Mouse (Mus musculus) E14TG2a.4 (cell line): ENCODE data around the gene Tmprss11e.
A peak's percentile ranks its signal among the peaks of the same experiment; 100 is the strongest.

Experiments used
- H3K27me3 ChIP-seq: 2 replicates; pipeline ENCODE4 v1.6.1; 2014; ENCODE audit warnings: low read length, control low read depth; ENCODE audit not compliant: insufficient read depth
- H3K36me3 ChIP-seq: 2 replicates; pipeline ENCODE4 v1.6.1; 2014; ENCODE audit warnings: low read length, control low read depth; ENCODE audit not compliant: insufficient read depth
- H3K4me1 ChIP-seq: replicated peaks from 2 replicates; pipeline ENCODE4 v1.6.1; 2014; ENCODE audit warnings: low read depth, low read length, control low read depth
- H3K4me3 ChIP-seq: replicated peaks from 2 replicates; pipeline ENCODE4 v1.5.1; 2014; ENCODE audit warnings: mild to moderate bottlenecking, low read length
- H3K9me3 ChIP-seq: 2 replicates; pipeline ENCODE4 v1.6.1; 2014; ENCODE audit warnings: low read length, control low read depth
- CTCF ChIP-seq: conservative IDR thresholded peaks from 2 replicates; pipeline ENCODE4 v1.5.1; 2014; ENCODE audit warnings: low read length
- NANOG ChIP-seq: IDR thresholded peaks from 2 replicates; pipeline ENCODE4 v1.6.1; 2014; ENCODE audit warnings: borderline replicate concordance, low read length, mixed read lengths
- POU5F1 ChIP-seq: IDR thresholded peaks from 2 replicates; pipeline ENCODE4 v1.6.1; 2014; ENCODE audit warnings: low read length, borderline replicate concordance

Gene Tmprss11e

DNA sequence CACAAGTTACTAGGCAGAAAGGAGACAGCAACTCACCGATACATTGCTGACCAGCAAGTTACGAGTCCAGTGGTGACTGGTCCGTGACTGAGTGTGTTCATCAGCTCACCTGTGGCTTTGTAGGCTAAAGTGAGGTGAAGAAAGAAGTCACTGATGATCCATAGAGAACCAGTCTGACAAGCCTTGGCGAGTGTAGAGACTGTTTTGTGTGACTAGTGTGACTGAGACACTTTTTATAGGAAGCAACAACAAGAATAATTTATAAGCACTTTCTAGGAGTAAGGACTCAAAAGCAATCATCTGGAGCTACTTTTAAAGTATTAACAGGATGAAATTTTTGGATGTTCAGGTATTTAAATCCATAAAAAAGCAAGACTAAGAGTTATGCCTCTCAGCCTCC, at the start of gene Tmprss11e:
Gene Tmprss11e (minus strand): TSS at position 101 of the 400 bp plus-strand sequence.
- no peaks in the 10 kb centered on the region for H3K9me3 ChIP-seq

GRCm38 (mm10) chr5:86792807-86793206, 47.2 kb upstream of the Tmprss11e start:
- H3K9me3 ChIP-seq: no peaks in the 10 kb centered on the region
- peaks cover under 1% of the 10 kb centered on the region; the same call in 1 of the 2 replicates for H3K4me1 ChIP-seq
- TF ChIP-seq NANOG (no peak), CTCF (no peak), POU5F1 (no peak)
- no peaks in the 10 kb centered on the region for H3K36me3 ChIP-seq
- 0 out of 2 replicates have a peak, but pooled peaks cover 3% of the 10 kb centered on the region for H3K27me3 ChIP-seq
- no peak overlapping the region for H3K4me3 ChIP-seq

More for the DNA sequence above, at the start of gene Tmprss11e:
- H3K27me3 ChIP-seq: no peaks in the 10 kb centered on the region
- TF ChIP-seq CTCF (no peak), POU5F1 (no peak), NANOG (no peak)
- H3K4me1 ChIP-seq: no peaks in the 10 kb centered on the region
- H3K4me3 ChIP-seq: no peak within 1 kb of the TSS
- H3K36me3 ChIP-seq: no peaks in the 10 kb centered on the region

- H3K27me3 ChIP-seq: 0 out of 2 replicates have a peak, but pooled peaks cover 3% of the 10 kb centered on the region
- H3K36me3 ChIP-seq: no peaks in the 10 kb centered on the region
- H3K4me3 ChIP-seq: no peak overlapping the region
- no peak for TF ChIP-seq CTCF
- TF ChIP-seq POU5F1: no peak
- TF ChIP-seq NANOG: no peak
- H3K4me1 ChIP-seq: peaks cover 6% of the 10 kb centered on the region
- H3K9me3 ChIP-seq: no peaks in the 10 kb centered on the region
These were observed 46.6 kb upstream of the Tmprss11e start for GRCm38 (mm10) chr5:86792249-86792648.

- no peaks in the 10 kb centered on the region for H3K9me3 ChIP-seq
- H3K36me3 ChIP-seq: no peaks in the 10 kb centered on the region
- no peak overlapping the region for H3K4me3 ChIP-seq
- H3K27me3 ChIP-seq: 0 out of 2 replicates have a peak, but pooled peaks cover 3% of the 10 kb centered on the region
- TF ChIP-seq NANOG (no peak), POU5F1 (no peak), CTCF (no peak)
- H3K4me1 ChIP-seq: peaks cover 17% of the 10 kb centered on the region
These were observed 44.3 kb upstream of the Tmprss11e start for GRCm38 (mm10) chr5:86789954-86790353.

- H3K27me3 ChIP-seq: no peaks in the 10 kb centered on the region
- H3K9me3 ChIP-seq: no peaks in the 10 kb centered on the region
- peaks cover 27% of the 10 kb centered on the region for H3K4me1 ChIP-seq
- peak; percentile 53; the same call in 1 of the 2 replicates for TF ChIP-seq NANOG
- no peak for TF ChIP-seq CTCF
- TF ChIP-seq POU5F1: peak; percentile 63; the same call in 1 of the 2 replicates
- H3K36me3 ChIP-seq: no peaks in the 10 kb centered on the region
- H3K4me3 ChIP-seq: no peak overlapping the region
These were observed 41.2 kb upstream of the Tmprss11e start for GRCm38 (mm10) chr5:86786798-86787197.

DNA sequence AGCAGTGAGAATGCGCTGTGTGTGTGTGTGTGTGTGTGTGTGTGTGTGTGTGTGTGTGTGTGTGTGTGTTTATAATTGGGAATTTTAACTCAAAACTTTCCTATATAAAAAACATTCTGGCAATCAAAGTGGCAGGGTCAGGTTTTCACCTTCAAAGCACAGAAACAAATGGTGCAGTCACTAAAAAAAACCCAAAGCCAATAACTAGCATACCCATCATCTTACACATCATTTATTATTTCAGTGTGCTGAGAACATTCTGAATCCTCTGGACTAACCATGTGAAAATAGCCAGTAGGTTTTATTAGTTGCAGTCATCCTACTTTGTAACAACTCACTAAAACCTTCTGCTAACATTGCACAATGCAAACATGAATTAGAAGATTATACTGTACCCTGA, 38.6 kb upstream of the Tmprss11e start:
- Histone ChIP-seq H3K27me3 (no peaks in the 10 kb centered on the region), H3K4me1 (peaks cover 27% of the 10 kb centered on the region), H3K36me3 (no peaks in the 10 kb centered on the region), H3K4me3 (no peak overlapping the region), H3K9me3 (no peaks in the 10 kb centered on the region)
- TF ChIP-seq POU5F1 (no peak), NANOG (no peak), CTCF (no peak)

GRCm38 (mm10) chr5:86783059-86783458, 37.4 kb upstream of the Tmprss11e start:
- H3K9me3 ChIP-seq: no peaks in the 10 kb centered on the region
- TF ChIP-seq CTCF (no peak), POU5F1 (no peak), NANOG (no peak)
- H3K27me3 ChIP-seq: no peaks in the 10 kb centered on the region
- no peaks in the 10 kb centered on the region for H3K36me3 ChIP-seq
- no peak overlapping the region for H3K4me3 ChIP-seq
- peaks cover 31% of the 10 kb centered on the region for H3K4me1 ChIP-seq

DNA sequence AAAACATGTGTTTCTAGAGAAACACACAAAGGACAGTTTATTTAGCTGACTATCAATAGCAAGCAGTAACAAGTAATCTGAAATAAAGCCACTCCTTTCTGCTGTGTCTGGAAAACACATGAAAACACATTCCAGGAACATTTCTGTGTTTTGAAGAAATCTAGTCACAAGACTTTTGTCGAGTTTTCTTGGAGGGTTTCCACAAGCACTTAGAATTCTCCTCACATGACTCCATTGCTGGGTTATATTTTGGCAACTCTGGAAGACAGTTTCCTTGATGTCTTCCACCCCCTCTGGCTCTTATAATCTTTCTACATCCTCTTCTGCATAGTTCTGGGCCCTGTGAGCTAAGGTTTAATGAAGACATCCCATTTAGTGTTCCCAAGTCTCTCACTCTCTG, 32.9 kb upstream of the Tmprss11e start:
- TF ChIP-seq NANOG: no peak
- no peak for TF ChIP-seq POU5F1
- TF ChIP-seq CTCF: no peak
- no peak overlapping the region for H3K4me3 ChIP-seq
- no peaks in the 10 kb centered on the region for H3K36me3 ChIP-seq
- peaks cover 24% of the 10 kb centered on the region for H3K4me1 ChIP-seq
- H3K9me3 ChIP-seq: no peaks in the 10 kb centered on the region
- no peaks in the 10 kb centered on the region for H3K27me3 ChIP-seq

DNA sequence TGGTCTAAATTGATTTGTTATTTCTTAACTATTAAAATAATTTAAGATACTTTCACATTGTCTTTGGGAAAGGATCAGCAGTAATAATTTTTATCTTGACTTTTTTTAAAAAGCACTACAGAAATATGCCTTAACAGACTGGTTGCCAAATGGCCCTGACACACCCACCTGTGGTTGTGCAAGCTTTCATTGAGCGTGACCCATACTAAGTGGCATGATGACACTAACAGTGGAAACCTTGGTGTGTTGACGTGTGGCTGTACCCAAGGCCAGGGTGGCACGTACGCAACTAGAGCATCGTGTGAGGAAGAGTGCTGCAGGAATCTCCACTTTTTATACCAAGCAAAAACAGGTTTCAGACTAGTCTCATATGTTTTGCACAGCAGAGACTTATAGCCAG, 31.3 kb upstream of the Tmprss11e start:
- no peaks in the 10 kb centered on the region for H3K27me3 ChIP-seq
- peaks cover 14% of the 10 kb centered on the region for H3K4me1 ChIP-seq
- no peaks in the 10 kb centered on the region for H3K36me3 ChIP-seq
- no peak for TF ChIP-seq CTCF
- TF ChIP-seq NANOG: no peak
- TF ChIP-seq POU5F1: no peak
- no peaks in the 10 kb centered on the region for H3K9me3 ChIP-seq
- H3K4me3 ChIP-seq: no peak overlapping the region
